Mouse (Mus musculus): ENCODE measurements at regions not wholly inside any gene's neighbourhood (a gene's known extent, or its start where the extent isn't known, plus 50 kb on each side); places are given as distances from the start of the nearest gene placed in this dataset.
"Not testable (repeated sequence)": the region's sequence is repeated elsewhere in the genome, so short reads cannot be mapped to it uniquely, and the experiment has no call there.

- Histone ChIP-seq H3K27ac (replicated peaks; ENCODE audit: low read depth, low read length) (no peak overlapping the region), H3K9ac (replicated peaks; ENCODE audit: low read length) (no peak overlapping the region), H3K36me3 (ENCODE audit: control insufficient read depth, insufficient read depth, low read length) (no peaks in the 10 kb centered on the region), H3K27me3 (ENCODE audit: control insufficient read depth, insufficient read depth, low read length) (no peaks in the 10 kb centered on the region), H3K4me3 (replicated peaks; ENCODE audit: low read depth, low read length) (no peak overlapping the region), H3K4me1 (ENCODE audit: control insufficient read depth, insufficient read depth, low read length) (no peaks in the 10 kb centered on the region), H3K9me3 (ENCODE audit: control insufficient read depth, low read length) (no peaks in the 10 kb centered on the region), H3K4me2 (ENCODE audit: low read length) (no peak overlapping the region)
- 91% methylated on average over 8 of the region's 8 CpGs for WGBS
- DNase-seq (no peak), ATAC-seq (ENCODE audit: low FRiP score, low TSS enrichment) (no peak)
These were observed 99.3 kb upstream of the Bmp2k start for GRCm38 (mm10) chr5:96898120-96898672.

DNA sequence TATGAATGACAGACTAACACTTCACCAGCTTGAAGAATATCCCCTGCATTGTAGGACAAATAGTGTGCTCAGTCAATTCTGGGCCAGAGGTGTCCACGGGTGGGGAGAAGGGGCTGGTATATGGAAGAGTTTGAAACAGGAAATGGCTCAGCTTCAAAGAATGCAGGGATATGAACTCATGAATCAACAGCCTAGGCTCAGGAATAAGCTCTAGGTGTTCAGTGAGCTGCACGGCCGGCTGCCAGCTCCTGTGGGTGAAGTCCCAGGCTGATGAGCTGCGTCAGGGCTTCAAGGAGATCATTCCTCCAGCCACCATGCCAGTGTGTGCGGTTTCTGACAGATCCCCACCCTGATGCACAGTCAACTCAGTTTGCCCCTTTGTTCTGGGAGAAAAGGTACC lies 98.8 kb upstream of the Bmp2k start:
- 85% methylated on average over 5 of the region's 5 CpGs for WGBS
- no peak overlapping the region for H3K4me3 ChIP-seq (replicated peaks; ENCODE audit: low read depth, low read length)

DNA sequence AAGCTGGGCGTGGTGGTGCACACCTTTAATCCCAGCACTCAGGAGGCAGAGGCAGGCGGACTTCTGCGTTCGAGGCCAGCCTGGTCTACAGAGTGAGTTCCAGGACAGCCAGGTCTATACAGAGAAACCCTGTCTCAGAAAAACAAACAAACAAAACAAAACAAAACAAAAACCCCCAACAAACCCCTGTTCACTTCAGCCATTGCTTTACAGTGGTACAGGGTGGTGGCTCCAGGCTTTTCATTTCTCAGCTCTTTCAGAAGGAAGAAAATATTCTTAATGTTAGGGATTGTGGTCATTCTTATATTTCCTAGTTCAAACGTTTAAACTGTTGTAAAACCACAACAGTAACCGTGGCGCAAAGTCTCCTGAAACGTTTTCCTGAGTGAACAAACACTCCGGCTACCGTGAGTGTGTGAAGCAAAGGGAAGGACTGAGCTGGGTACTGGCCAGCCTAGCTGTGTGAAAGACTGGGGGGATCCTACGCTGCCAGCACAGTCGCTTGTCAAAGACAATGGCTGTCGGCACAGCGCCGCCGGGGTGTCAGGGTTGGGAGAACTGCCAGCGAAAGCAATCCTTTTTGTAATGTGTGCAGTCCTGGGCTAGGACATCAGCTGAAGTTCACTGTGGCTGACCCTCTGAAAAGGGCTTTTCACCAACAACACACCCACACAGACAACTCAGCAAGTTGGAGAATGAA lies 91.8 kb upstream of the Bmp2k start:
- H3K27ac ChIP-seq (replicated peaks; ENCODE audit: low read depth, low read length): no peak overlapping the region

More for the DNA sequence above, 98.8 kb upstream of the Bmp2k start:
- ATAC-seq (ENCODE audit: low FRiP score, low TSS enrichment) (no peak), DNase-seq (no peak)
- no peak overlapping the region for H3K27ac ChIP-seq (replicated peaks; ENCODE audit: low read depth, low read length)
- H3K9me3 ChIP-seq (ENCODE audit: control insufficient read depth, low read length): no peaks in the 10 kb centered on the region
- H3K27me3 ChIP-seq (ENCODE audit: control insufficient read depth, insufficient read depth, low read length): no peaks in the 10 kb centered on the region
- H3K4me2 ChIP-seq (ENCODE audit: low read length): no peak overlapping the region
- no peaks in the 10 kb centered on the region for H3K36me3 ChIP-seq (ENCODE audit: control insufficient read depth, insufficient read depth, low read length)
- no peaks in the 10 kb centered on the region for H3K4me1 ChIP-seq (ENCODE audit: control insufficient read depth, insufficient read depth, low read length)
- H3K9ac ChIP-seq (replicated peaks; ENCODE audit: low read length): no peak overlapping the region

GRCm38 (mm10) chr5:96908371-96908770 lies 89.1 kb upstream of the Bmp2k start:
- not testable (repeated sequence) for H3K4me1 ChIP-seq (ENCODE audit: control insufficient read depth, insufficient read depth, low read length); H3K4me2 ChIP-seq (ENCODE audit: low read length); H3K9ac ChIP-seq (replicated peaks; ENCODE audit: low read length); H3K9me3 ChIP-seq (ENCODE audit: control insufficient read depth, low read length); H3K36me3 ChIP-seq (ENCODE audit: control insufficient read depth, insufficient read depth, low read length); H3K27me3 ChIP-seq (ENCODE audit: control insufficient read depth, insufficient read depth, low read length); ATAC-seq (ENCODE audit: low FRiP score, low TSS enrichment); H3K4me3 ChIP-seq (replicated peaks; ENCODE audit: low read depth, low read length); H3K27ac ChIP-seq (replicated peaks; ENCODE audit: low read depth, low read length); DNase-seq
- WGBS: 92% methylated on average over 2 of the region's 2 CpGs

More for the DNA sequence above, 91.8 kb upstream of the Bmp2k start:
- H3K9ac ChIP-seq (replicated peaks; ENCODE audit: low read length): no peak overlapping the region; the same call in 1 of the 2 replicates
- H3K4me3 ChIP-seq (replicated peaks; ENCODE audit: low read depth, low read length): no peak overlapping the region
- H3K36me3 ChIP-seq (ENCODE audit: control insufficient read depth, insufficient read depth, low read length): no peaks in the 10 kb centered on the region
- peak; percentile 83 for DNase-seq
- peak; percentile 79 for ATAC-seq (ENCODE audit: low FRiP score, low TSS enrichment)
- H3K4me2 ChIP-seq (ENCODE audit: low read length): peak overlapping the region; percentile 18; the same call in 1 of the 2 replicates
- peaks cover 7% of the 10 kb centered on the region for H3K4me1 ChIP-seq (ENCODE audit: control insufficient read depth, insufficient read depth, low read length)
- H3K27me3 ChIP-seq (ENCODE audit: control insufficient read depth, insufficient read depth, low read length): no peaks in the 10 kb centered on the region
- 31% methylated on average over 17 of the region's 17 CpGs for WGBS
- H3K9me3 ChIP-seq (ENCODE audit: control insufficient read depth, low read length): no peaks in the 10 kb centered on the region; the same call in 1 of the 2 replicates

DNA sequence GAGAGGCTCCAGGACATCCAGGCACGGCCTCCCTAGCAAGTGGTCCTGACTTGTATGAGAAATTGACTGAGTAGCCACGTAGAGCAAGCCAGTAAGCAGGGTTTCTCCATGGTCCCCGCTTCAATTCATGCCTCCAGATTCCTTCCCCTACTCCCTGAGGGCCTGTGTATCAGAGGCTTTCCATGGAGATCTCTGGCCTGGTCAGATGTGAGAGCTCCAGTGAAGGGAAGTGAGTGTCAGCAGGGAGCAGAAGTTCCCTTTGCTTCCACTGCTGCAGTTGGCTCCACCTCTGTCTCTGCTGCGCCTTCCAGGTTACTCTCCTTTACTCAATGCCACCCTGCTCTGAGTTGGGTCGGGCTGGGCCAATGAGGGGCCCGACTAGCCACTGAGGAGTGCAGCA lies 88.3 kb upstream of the Bmp2k start:
- DNase-seq (no peak), ATAC-seq (ENCODE audit: low FRiP score, low TSS enrichment) (no peak)
- no peak overlapping the region for H3K27ac ChIP-seq (replicated peaks; ENCODE audit: low read depth, low read length)
- H3K4me1 ChIP-seq (ENCODE audit: control insufficient read depth, insufficient read depth, low read length): peaks cover 7% of the 10 kb centered on the region
- no peak overlapping the region for H3K9ac ChIP-seq (replicated peaks; ENCODE audit: low read length)
- no peaks in the 10 kb centered on the region for H3K27me3 ChIP-seq (ENCODE audit: control insufficient read depth, insufficient read depth, low read length)
- no peaks in the 10 kb centered on the region; the same call in 1 of the 2 replicates for H3K9me3 ChIP-seq (ENCODE audit: control insufficient read depth, low read length)
- 76% methylated on average over 6 of the region's 6 CpGs for WGBS
- H3K4me2 ChIP-seq (ENCODE audit: low read length): no peak overlapping the region
- no peak overlapping the region for H3K4me3 ChIP-seq (replicated peaks; ENCODE audit: low read depth, low read length)
- no peaks in the 10 kb centered on the region for H3K36me3 ChIP-seq (ENCODE audit: control insufficient read depth, insufficient read depth, low read length)

DNA sequence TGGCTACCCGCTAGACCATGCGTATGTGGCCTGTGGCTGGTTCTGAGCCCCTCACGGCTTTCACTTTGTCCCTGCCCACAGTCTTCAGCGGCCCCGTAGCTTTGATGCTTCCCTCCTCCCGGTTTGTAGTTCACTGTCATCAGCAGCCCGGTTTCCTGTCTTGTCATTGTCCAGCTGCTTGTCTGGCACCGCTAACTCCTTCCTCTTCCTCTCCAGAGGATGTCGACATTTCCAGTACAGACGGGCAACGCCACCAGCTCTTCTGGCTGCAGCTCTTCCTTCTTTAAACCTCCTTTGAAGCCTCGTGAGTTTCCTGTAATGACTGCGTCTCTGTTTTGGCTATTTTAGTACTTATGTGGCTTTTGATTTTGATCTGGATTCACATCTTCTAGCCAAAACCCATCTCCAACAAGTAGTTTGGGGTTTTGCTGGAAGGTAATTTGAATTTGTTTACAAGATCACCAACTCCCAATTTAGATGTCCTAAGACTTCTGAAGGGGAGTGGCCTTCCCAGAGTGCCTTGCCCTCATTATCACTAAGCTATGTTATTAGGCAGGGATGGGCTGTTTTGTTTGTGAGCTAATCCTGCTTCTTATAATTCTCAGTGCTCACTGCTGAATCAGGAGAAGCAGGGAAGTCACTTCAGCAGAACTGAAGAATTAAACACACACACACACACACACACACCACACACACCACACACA lies 85.8 kb upstream of the Bmp2k start:
- 79% methylated on average over 13 of the region's 13 CpGs for WGBS
- Histone ChIP-seq H3K4me1 (ENCODE audit: control insufficient read depth, insufficient read depth, low read length) (no peaks in the 10 kb centered on the region), H3K27me3 (ENCODE audit: control insufficient read depth, insufficient read depth, low read length) (no peaks in the 10 kb centered on the region), H3K4me2 (ENCODE audit: low read length) (no peak overlapping the region), H3K27ac (replicated peaks; ENCODE audit: low read depth, low read length) (no peak overlapping the region), H3K9me3 (ENCODE audit: control insufficient read depth, low read length) (no peaks in the 10 kb centered on the region; the same call in 1 of the 2 replicates), H3K36me3 (ENCODE audit: control insufficient read depth, insufficient read depth, low read length) (no peaks in the 10 kb centered on the region), H3K4me3 (replicated peaks; ENCODE audit: low read depth, low read length) (no peak overlapping the region), H3K9ac (replicated peaks; ENCODE audit: low read length) (no peak overlapping the region)
- peak; percentile 14 for DNase-seq
- no peak for ATAC-seq (ENCODE audit: low FRiP score, low TSS enrichment)

- H3K27me3 ChIP-seq (ENCODE audit: control insufficient read depth, insufficient read depth, low read length): no peaks in the 10 kb centered on the region
- no peak for ATAC-seq (ENCODE audit: low FRiP score, low TSS enrichment)
- no peak overlapping the region for H3K27ac ChIP-seq (replicated peaks; ENCODE audit: low read depth, low read length)
- H3K4me3 ChIP-seq (replicated peaks; ENCODE audit: low read depth, low read length): no peak overlapping the region
- H3K36me3 ChIP-seq (ENCODE audit: control insufficient read depth, insufficient read depth, low read length): no peaks in the 10 kb centered on the region
- no peaks in the 10 kb centered on the region; the same call in 1 of the 2 replicates for H3K9me3 ChIP-seq (ENCODE audit: control insufficient read depth, low read length)
- no peaks in the 10 kb centered on the region for H3K4me1 ChIP-seq (ENCODE audit: control insufficient read depth, insufficient read depth, low read length)
- WGBS: 94% methylated on average over 4 of the region's 4 CpGs
- no peak overlapping the region for H3K9ac ChIP-seq (replicated peaks; ENCODE audit: low read length)
- no peak for DNase-seq
- H3K4me2 ChIP-seq (ENCODE audit: low read length): no peak overlapping the region
These were observed 85.2 kb upstream of the Bmp2k start for GRCm38 (mm10) chr5:96912254-96912635.

DNA sequence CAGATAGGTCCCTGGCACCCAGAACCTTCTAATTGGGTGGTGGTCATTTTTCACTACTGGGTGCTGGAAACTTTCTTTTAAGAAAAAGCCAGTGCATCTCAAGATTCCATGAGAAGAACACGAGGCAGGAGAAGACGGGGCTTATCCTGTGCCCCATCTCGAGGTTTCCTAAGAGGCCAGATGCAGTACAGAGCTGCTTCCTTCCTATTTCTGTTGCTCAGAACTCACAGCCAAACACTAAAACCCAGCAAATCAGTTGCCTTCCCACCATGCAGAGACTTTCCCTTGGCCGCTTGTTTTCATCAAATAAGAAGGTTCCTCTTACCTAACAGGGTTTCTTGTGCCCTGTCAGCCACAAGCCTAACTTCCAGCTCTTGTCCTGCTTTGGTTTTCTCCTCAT lies 84.7 kb upstream of the Bmp2k start:
- Histone ChIP-seq H3K4me1 (ENCODE audit: control insufficient read depth, insufficient read depth, low read length) (no peaks in the 10 kb centered on the region), H3K9ac (replicated peaks; ENCODE audit: low read length) (no peak overlapping the region), H3K27me3 (ENCODE audit: control insufficient read depth, insufficient read depth, low read length) (no peaks in the 10 kb centered on the region), H3K9me3 (ENCODE audit: control insufficient read depth, low read length) (no peaks in the 10 kb centered on the region; the same call in 1 of the 2 replicates), H3K4me2 (ENCODE audit: low read length) (no peak overlapping the region), H3K36me3 (ENCODE audit: control insufficient read depth, insufficient read depth, low read length) (no peaks in the 10 kb centered on the region), H3K4me3 (replicated peaks; ENCODE audit: low read depth, low read length) (no peak overlapping the region), H3K27ac (replicated peaks; ENCODE audit: low read depth, low read length) (no peak overlapping the region)
- ATAC-seq (ENCODE audit: low FRiP score, low TSS enrichment): no peak
- 83% methylated on average over 4 of the region's 4 CpGs for WGBS
- DNase-seq: no peak

Measured in midbrain, embryonic 14.5 days (tissue).